Mouse (Mus musculus): Measurements from ENCODE around the gene Fam107b.

Gene Fam107b

GRCm38 (mm10) chr2:3608868-3609854 lies 38.9 kb downstream of the Fam107b start:
- no peak for DNase-seq

DNA sequence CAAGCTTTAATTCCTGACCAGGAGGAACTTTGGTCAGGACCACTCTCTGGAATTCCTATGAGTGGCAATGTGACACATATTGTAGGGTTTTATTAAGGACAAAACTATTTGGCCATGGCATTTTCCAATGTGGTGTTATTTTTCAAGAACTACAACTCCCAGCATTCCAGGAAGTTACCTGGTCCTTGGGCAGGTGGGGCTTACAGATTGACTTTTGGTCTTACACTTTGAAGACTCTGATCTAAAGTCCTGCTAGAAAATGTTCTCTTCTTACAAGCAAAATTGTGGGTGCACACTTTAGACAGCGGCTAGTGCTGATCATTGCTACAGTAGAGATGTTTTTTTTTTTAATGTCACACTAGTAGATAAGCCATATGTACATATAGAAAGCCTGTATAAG lies 48.2 kb downstream of the Fam107b start:
- DNase-seq, result peak; percentile 14 to 27

DNA sequence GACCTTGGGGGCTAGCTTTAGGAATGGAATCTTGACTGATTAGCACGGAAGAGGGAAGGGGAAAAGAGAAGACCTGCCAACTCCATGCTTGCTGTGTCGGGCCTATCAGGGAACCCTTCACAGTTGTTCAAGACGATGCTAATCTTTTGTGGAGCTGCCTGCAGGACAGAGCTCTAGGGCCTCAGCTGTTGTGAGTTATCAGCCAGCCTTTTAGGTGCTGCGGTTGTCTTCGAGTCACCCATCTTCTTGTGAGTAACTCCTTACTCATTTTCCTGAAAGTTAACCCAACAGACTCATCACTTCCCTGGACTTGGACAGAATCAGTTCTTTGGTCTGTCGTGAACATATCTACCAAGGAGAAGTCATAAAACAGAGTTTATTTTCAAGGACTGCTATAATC lies 51.3 kb downstream of the Fam107b start:
- DNase-seq, result no peak

DNA sequence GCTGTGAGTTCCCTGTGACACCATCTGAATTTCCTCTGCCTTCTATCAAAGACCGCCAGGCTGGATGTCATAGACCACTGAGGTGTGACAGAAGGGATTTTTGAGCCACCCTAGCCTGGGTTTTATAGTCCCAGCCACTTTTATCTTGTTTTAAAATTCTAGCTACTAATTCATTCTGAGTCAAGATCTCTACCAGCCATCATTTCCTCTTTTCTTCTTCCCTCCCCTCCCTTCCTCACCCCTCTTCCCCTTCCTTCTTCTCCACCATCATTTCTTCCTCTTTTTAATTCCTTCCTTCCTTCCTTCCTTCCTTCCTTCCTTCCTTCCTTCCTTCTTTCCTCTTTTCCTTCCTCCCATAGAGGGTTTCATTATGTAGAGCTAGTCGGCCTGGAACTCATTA lies 51.9 kb downstream of the Fam107b start:
- no peak for DNase-seq

- peak; percentile 34 to 62 for DNase-seq
Observed at GRCm38 (mm10) chr2:3623207-3623980, 53.1 kb downstream of the Fam107b start.

GRCm38 (mm10) chr2:3623981-3624584 lies 53.8 kb downstream of the Fam107b start:
- peak; percentile 49 to 79 for DNase-seq

DNA sequence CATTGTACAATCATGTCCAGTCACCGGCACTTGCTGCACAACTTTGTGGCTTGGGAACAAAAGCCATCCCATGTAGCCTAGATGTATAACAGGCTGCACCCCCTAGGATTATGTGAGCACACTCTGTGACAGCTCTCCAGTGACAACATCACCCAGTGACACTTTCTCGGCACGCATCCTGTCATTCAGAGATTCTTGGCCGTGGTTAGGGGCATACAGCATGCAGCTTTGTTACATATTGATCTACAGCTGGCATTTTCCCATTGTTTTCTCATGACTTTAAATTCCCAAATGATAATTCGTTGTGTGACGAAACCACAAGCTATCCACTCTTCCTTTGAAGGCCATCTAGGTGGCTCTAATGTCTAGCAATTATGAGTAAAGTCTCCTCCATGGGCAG lies 58.8 kb downstream of the Fam107b start:
- no peak for DNase-seq

DNA sequence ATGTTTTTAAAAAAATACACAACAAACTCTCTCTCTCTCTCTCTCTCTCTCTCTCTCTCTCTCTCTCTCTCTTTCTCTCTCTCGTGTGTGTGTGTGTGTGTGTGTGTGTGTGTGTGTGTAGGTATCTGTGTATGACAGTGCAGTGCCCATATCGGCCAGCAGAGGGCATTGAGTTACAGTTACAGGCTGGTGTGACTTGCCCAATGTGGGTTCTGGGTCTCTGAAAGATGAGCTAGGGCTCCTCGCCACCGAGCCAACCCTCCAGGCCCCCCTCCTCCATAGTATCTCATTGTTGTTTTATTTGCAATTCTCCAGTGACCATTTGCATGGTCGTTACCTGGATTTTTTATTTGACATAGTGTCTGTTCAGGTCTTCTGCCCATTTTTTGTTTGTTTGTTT lies 59.5 kb downstream of the Fam107b start:
- peak in 1 of 2 experiments; percentile 46 for DNase-seq

GRCm38 (mm10) chr2:3630769-3631477 lies 60.6 kb downstream of the Fam107b start:
- DNase-seq, result no peak

- DNase-seq, result no peak
Observed at GRCm38 (mm10) chr2:3633137-3633536, 62.8 kb downstream of the Fam107b start.

DNA sequence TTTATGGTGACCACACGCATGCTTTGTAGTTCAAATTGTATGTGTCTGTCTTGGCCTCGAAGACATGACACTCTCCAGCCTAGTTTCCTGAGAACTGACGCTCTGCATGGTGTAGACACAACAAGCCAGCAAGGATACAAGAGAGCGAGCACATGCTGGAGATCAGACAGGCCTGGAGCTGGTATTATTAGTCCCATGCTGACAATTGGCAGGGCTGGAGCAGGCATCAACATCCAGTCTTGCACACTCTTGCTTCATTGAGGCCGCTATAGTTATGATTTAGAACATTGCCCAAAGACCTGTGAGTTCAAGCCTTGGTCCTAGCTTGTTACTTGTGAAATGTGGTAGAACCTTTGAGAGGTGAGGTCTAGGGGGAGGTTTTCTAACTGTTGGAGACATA lies 66.5 kb downstream of the Fam107b start:
- DNase-seq, result no peak

DNA sequence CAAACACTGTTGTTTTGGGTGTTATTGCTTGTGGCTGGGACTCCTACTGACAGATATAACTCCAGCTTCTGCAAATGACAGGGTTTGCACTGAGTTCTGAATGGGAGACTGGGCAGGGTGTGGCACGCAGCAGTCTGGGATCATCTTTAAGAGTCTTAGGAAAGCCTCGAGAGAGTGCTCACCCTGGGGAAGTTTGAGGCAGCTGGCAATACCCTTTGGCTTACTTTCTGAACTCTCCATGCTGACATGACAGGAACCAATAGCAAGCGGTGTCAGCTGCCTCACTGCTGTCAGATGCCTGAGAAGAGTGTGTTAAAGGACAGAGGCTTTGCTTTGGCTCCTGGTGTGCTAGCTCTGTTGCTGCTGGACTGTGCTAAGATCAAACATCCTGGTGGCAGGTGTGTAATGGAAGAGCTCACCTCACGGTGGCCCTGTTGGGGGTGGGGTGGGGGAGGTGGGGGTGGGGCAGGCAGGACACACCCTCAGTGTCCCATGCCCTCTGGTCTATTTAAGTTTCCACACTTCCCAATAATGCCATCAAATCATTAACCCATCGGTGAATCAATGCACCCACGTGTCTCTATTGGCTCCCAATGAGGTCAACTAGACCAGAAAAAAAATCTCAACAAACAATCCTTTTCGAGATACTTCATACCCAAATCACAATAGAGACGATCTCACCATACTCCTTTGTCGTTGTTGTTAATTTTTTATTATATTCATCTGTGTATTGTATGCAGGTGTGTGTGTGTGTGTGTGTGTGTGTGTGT lies 70.9 kb downstream of the Fam107b start:
- no peak for DNase-seq

GRCm38 (mm10) chr2:3642949-3643348 lies 72.7 kb downstream of the Fam107b start:
- no peak for DNase-seq

GRCm38 (mm10) chr2:3645741-3646140 lies 75.5 kb downstream of the Fam107b start:
- DNase-seq, result no peak

DNA sequence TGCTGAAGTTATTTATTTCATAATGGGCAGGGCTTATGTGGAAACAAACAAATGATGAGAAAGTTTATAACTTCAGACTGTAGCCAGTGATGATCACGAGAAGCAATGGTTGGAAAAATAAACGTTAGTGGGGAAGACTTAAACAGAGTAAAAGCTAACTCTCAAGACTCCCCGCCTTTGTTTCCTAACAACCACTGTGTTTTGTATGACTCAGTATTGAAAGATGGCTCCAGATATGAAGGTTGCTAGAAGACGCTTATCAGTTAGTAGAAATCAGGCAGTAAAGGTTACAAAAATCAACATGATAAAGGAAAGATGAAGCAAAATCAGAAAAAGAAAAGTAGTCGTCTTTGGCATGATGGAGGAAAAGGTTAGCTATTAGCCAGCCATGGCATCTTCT lies 78.9 kb downstream of the Fam107b start:
- DNase-seq, result no peak

GRCm38 (mm10) chr2:3654606-3655005 lies 84.3 kb downstream of the Fam107b start:
- no peak for DNase-seq

DNA sequence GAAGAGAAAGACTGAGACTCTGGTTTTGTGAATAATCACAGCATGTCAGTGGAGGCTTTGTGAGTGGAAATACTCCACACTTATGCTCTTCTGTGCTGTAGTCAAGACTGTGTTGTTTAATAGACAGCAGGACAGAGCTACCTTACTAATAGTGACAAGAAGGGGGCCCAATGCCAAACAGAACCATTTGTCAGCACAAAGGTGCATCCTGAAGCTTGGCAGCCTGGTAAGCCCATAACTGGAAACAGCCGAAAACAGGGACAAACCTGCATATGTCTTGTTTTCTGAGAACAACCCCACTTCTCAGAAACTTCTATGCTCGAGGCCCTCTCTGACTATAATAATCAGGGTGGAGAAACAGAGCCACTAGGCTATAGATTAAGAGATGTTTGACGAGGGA lies 85.8 kb downstream of the Fam107b start:
- DNase-seq, result no peak

DNA sequence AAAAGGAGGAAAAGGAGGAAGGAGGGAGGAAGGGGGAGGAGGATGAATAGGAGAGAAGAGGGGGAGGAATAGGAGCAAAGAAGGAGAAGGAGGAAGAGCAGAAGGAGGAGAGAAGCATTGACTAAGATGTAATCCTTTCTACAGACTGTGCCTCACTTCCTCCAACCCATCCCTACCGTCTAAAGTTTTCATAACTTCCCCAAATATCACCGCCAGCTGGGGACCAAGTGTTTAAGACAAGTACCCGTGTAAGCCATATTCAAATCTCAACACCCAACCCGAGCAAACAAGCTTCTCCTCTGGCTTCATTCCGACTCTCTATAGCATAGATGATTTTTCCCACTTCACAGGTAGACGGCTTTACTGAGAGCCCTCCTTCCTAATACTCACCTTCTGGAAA lies 86.5 kb downstream of the Fam107b start:
- no peak for DNase-seq

DNA sequence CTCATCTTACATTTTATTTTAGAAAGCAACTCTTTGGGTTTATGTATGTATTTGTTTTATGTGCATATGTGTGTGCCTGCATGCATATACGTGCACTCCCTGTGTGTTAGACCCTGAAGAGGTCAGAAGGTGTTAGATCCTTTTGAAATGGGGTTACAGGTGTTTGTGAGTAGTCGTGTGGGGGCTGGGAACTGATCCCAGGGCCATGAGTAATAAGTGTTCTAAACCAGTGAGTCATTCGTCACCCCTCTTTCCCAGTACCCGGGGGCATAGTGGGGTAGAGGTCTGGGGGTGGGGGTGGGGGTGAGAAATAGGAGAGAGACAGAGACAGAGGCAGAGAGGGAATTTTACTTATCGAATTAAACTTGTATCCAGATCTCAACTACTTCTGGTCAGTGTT lies 87.1 kb downstream of the Fam107b start:
- no peak for DNase-seq

DNA sequence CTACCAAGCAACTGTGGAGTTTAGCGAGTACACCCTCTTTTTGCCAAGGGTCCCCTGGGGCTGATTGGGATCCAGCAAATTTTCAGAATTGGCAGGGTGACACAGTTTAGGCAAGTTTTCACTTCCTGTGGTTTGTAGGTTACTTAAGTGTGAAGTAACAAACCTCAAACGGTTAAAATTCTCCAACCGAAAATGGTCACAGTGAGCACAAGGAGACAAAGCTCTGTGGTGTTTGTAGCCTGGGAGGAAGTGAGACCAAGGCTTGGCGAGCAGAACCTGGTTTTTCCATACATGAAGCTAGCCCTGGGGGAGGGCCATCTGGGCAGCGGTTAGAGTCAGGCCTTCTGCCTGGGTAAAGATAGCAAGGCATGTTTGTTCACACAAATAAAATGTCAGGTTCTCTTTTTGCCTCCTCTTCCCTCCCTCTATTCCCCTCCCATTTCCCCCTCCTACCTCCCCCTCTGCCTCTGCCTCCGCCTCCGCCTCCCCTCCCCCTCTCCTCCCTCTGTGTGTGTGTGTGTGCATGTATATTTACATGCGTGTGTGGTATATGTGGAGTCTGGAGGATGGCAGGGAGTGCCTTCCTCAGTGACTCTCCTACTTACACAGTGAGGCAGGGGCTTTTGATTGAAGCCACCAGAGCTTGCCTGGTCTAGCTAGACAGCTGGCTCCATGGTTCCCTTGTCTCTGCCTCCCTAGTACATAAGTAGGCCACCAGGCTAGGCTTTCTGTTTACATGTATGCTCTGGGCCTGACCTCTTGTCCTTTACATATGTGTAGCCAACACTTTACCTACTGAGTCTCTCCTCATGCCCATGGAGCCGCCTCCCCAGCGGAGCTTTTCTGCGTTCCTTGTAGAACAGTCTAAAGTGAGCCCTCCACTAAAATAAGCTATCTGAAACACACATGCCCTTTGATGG lies 87.8 kb downstream of the Fam107b start:
- peak; percentile 13 to 22 for DNase-seq

GRCm38 (mm10) chr2:3658900-3659299 lies 88.6 kb downstream of the Fam107b start:
- no peak for DNase-seq
